Mouse (Mus musculus) heart, postnatal 25 days (tissue): ENCODE data around the gene Ptpa. TPM values are rescaled to one million over a fixed set of nuclear protein-coding genes. Genes with fewer than 3 reads are reported as not detected.

Experiments used
- DNase-seq: peaks from one replicate; pipeline ENCODE4 v3.0.0; 2022; ENCODE audit warnings: low spot score
- intact Hi-C: fragments of 180-260 bp; cut with DNase I; formaldehyde crosslinking; loops from one replicate; pipeline ENCODE4 v1.15.1; 2025
- total RNA-seq, 2 experiments: library from RNA; stranded (reverse); gene quantifications; 2 replicates each; pipeline ENCODE4 v1.2.3; 2021

The Ptpa gene
- total RNA-seq = 10 to 100 TPM; 91.2 to 92.3 TPM

GRCm38 (mm10) chr2:30415936-30416648 lies at the start of gene Ptpa:
Gene Ptpa (plus strand): TSS chr2:30416039.
- peak; percentile 85 for DNase-seq
- intact Hi-C loops = loop anchor here (2.0 kb wide), 1 partner anchor 19 kb away; no protein-coding TSS in a partner anchor

GRCm38 (mm10) chr2:30366203-30366602 lies 49.6 kb upstream of the Ptpa start:
- intact Hi-C loops = no loop called here
- no peak for DNase-seq

- no peak for DNase-seq
- intact Hi-C loops = no loop called here
Observed at GRCm38 (mm10) chr2:30371544-30371943, 44.3 kb upstream of the Ptpa start.

GRCm38 (mm10) chr2:30372726-30373125 lies 43.1 kb upstream of the Ptpa start:
- no peak for DNase-seq
- intact Hi-C loops = no loop called here

- DNase-seq = no peak
- intact Hi-C loops = no loop called here
Observed at GRCm38 (mm10) chr2:30375893-30376292, 39.9 kb upstream of the Ptpa start.

GRCm38 (mm10) chr2:30377721-30378120 lies 38.1 kb upstream of the Ptpa start:
- no peak for DNase-seq
- intact Hi-C loops = no loop called here

GRCm38 (mm10) chr2:30379307-30379706 lies 36.5 kb upstream of the Ptpa start:
- intact Hi-C loops = no loop called here
- no peak for DNase-seq

- intact Hi-C loops = no loop called here
- peak; percentile 14 for DNase-seq
Observed at GRCm38 (mm10) chr2:30380564-30381376, 35.1 kb upstream of the Ptpa start.

- intact Hi-C loops = no loop called here
- peak; percentile 35 for DNase-seq
Observed at GRCm38 (mm10) chr2:30381377-30381725, 34.5 kb upstream of the Ptpa start.

GRCm38 (mm10) chr2:30384814-30385213 lies 31.0 kb upstream of the Ptpa start:
- no peak for DNase-seq
- intact Hi-C loops = no loop called here

GRCm38 (mm10) chr2:30385591-30385990 lies 30.2 kb upstream of the Ptpa start:
- no peak for DNase-seq
- intact Hi-C loops = no loop called here

GRCm38 (mm10) chr2:30386913-30387312 lies 28.9 kb upstream of the Ptpa start:
- intact Hi-C loops = no loop called here
- no peak for DNase-seq

- intact Hi-C loops = no loop called here
Observed at GRCm38 (mm10) chr2:30389000-30389399, 26.8 kb upstream of the Ptpa start.

GRCm38 (mm10) chr2:30392114-30392576 lies 23.7 kb upstream of the Ptpa start, which contains the start of gene Dolpp1:
Gene Dolpp1 (plus strand): TSS chr2:30392254.
- DNase-seq = peak; percentile 96
- intact Hi-C loops = no loop called here

More at GRCm38 (mm10) chr2:30389000-30389399, 26.8 kb upstream of the Ptpa start:
- no peak for DNase-seq

GRCm38 (mm10) chr2:30392577-30393369 lies 23.1 kb upstream of the Ptpa start:
- intact Hi-C loops = no loop called here
- peak; percentile 70 for DNase-seq

GRCm38 (mm10) chr2:30393370-30393656 lies 22.5 kb upstream of the Ptpa start:
- DNase-seq = no peak
- intact Hi-C loops = no loop called here

GRCm38 (mm10) chr2:30395757-30396156 lies 20.1 kb upstream of the Ptpa start:
- intact Hi-C loops = loop anchor here (2.0 kb wide), 1 partner anchor 19 kb away; the partner anchor contains the start of gene Crat

GRCm38 (mm10) chr2:30396246-30396645 lies 19.6 kb upstream of the Ptpa start:
- intact Hi-C loops = loop anchor here (2.0 kb wide), 1 partner anchor 19 kb away; the partner anchor contains the start of gene Crat
- no peak for DNase-seq

More at GRCm38 (mm10) chr2:30395757-30396156, 20.1 kb upstream of the Ptpa start:
- no peak for DNase-seq

- no peak for DNase-seq
- intact Hi-C loops = loop anchor here (2.0 kb wide), 1 partner anchor 17 kb away; the partner anchor contains the start of gene Crat
Observed at GRCm38 (mm10) chr2:30397986-30398512, 17.8 kb upstream of the Ptpa start.
